ENCODE assay signal across 8 mouse cellular contexts in the genomic region with DNA sequence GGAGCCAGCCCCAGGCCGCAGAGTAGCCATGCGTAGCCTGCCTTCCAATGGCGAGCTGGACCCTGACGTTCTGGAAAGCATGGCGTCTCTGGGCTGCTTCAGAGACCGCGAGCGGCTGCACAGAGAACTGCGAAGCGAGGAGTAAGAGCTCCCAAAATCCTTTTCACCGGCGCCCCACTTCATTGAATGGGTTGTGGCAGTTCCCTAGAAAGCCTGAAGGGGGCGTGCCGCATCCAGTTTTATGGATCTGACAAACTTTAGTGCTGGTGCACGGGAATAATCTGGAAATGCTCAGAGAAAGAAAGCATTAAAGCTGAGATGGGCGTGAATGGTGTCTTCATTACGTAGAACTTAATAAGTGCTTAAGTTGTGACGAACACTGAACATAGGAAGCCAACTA. TPM values are rescaled to one million over a fixed set of nuclear protein-coding genes. Genes with fewer than 3 reads are reported as not detected.
DNase-seq lines count a peak whose midpoint lies in the region; ATAC-seq and TF ChIP-seq lines count a peak whose summit lies in the region.

No protein-coding gene starts in this region.

- peak; percentile 71 for TF ChIP-seq CTCF in heart, adult 2 months (IDR thresholded peaks at IDR 0.05)

- intact Hi-C loops in heart, adult 2 months (cut with DNase I) = no loop called here

- DNase-seq in heart, adult 2 months = peak; percentile 21 to 38
- no peak for DNase-seq in heart, adult 8-10 months (ENCODE audit: low spot score)
- peak; percentile 38 for DNase-seq in thymus, postnatal 0 days (ENCODE audit: low spot score)
- DNase-seq in thymus, postnatal 10 days (ENCODE audit: low spot score in 2 of 2) = no peak
- DNase-seq in cerebellum, adult 8-10 months = peak; percentile 49
- DNase-seq in kidney, postnatal 10 days = peak; percentile 61
- no peak for DNase-seq in left cerebral cortex, adult 8-10 months (ENCODE audit: low spot score in 2 of 2)

- WGBS in heart, adult 2 months = 50% methylated on average over 18 of the region's 18 CpGs

- TF ChIP-seq EP300 in heart, adult 2 months (IDR thresholded peaks at IDR 0.05; ENCODE audit: insufficient read depth, low read depth, low read length) = no peak

- H3K27me3 ChIP-seq in heart, adult 2 months (ENCODE audit: control insufficient read depth, insufficient read depth, low read length) = no peaks in the 10 kb centered on the region

- no peaks in the 10 kb centered on the region for H3K79me2 ChIP-seq in heart, adult 2 months (replicated peaks; ENCODE audit: control insufficient read depth, insufficient read depth, low read length)

- H3K4me3 ChIP-seq in heart, adult 2 months = no peak overlapping the region

- no peaks in the 10 kb centered on the region for H3K36me3 ChIP-seq in heart, adult 2 months (ENCODE audit: control insufficient read depth, insufficient read depth, low read length)

- no peaks in the 10 kb centered on the region for H3K4me1 ChIP-seq in heart, adult 2 months (ENCODE audit: control insufficient read depth, insufficient read depth, low read length)

- TF ChIP-seq POLR2A in heart, adult 2 months (IDR thresholded peaks at IDR 0.05; ENCODE audit: insufficient read depth, low read depth, low read length) = no peak

- H3K27ac ChIP-seq in heart, adult 2 months = no peak overlapping the region

- no peak overlapping the region for H3K9ac ChIP-seq in heart, adult 2 months (ENCODE audit: low read depth, low read length)

- peak; percentile 84 for ATAC-seq in megakaryocyte progenitor cell, adult 5-6 weeks (replicated peaks; ENCODE audit: poor library complexity)

RNA-seq across cellular contexts. Expression of a gene that starts 14.7 kb away (rescaled TPM):
- 1 to 10 TPM in 1 of 2 experiments, under 1 TPM in 1; 0.89 to 1.5 TPM for total RNA-seq in heart, adult 2 months (2021)
- 1.7 and 2.2 TPM in 2 replicates for polyA plus RNA-seq in heart, adult 2 months (2012; rRNA removed)
- 1 to 10 TPM in 2 of 4 experiments, under 1 TPM in 2; 0.57 to 1.2 (median 0.98) TPM for total RNA-seq in heart, adult 8-10 months (2022)
- 0.06 and 0.20 TPM in 2 replicates for polyA plus RNA-seq in thymus, postnatal 0 days (2015; fragmentation: Nextera tagmentation; extraction: Ambion mirVana)
- total RNA-seq in megakaryocyte progenitor cell, adult 5-6 weeks (2015) = 0.44 TPM in 1 of 2 replicates, not detected in the other
- not detected in 2 replicates for total RNA-seq in megakaryocyte progenitor cell, adult 5-6 weeks (2017)
- 100 to 1,000 TPM; 377 to 435 (median 401) TPM for total RNA-seq in left cerebral cortex, adult 8-10 months (2022)

RNA-seq across cellular contexts. Expression of a gene that starts 20.0 kb away (rescaled TPM):
- not detected for total RNA-seq in heart, adult 2 months (2021)
- 0.16 and 0.59 TPM in 2 replicates for polyA plus RNA-seq in heart, adult 2 months (2012; rRNA removed)
- total RNA-seq in heart, adult 8-10 months (2022) = under 1 TPM in 3 of 4 experiments, not detected in 1; 0.12 to 0.24 (median 0.17) TPM
- polyA plus RNA-seq in thymus, postnatal 0 days (2015; fragmentation: Nextera tagmentation; extraction: Ambion mirVana) = 0.82 and 1.4 TPM in 2 replicates
- 10.1 and 12.1 TPM in 2 replicates for total RNA-seq in megakaryocyte progenitor cell, adult 5-6 weeks (2015)
- 23.0 and 24.4 TPM in 2 replicates for total RNA-seq in megakaryocyte progenitor cell, adult 5-6 weeks (2017)
- total RNA-seq in left cerebral cortex, adult 8-10 months (2022) = under 1 TPM in 2 of 4 experiments, not detected in 2; 0.16 to 0.21 TPM

RNA-seq across cellular contexts. Expression of a gene that starts 20.2 kb away (rescaled TPM):
- total RNA-seq in heart, adult 2 months (2021) = 10 to 100 TPM; 31.9 to 35.0 TPM
- polyA plus RNA-seq in heart, adult 2 months (2012; rRNA removed) = 27.0 and 29.7 TPM in 2 replicates
- total RNA-seq in heart, adult 8-10 months (2022) = 10 to 100 TPM; 28.4 to 36.3 (median 33.5) TPM
- 74.9 and 91.0 TPM in 2 replicates for polyA plus RNA-seq in thymus, postnatal 0 days (2015; fragmentation: Nextera tagmentation; extraction: Ambion mirVana)
- total RNA-seq in megakaryocyte progenitor cell, adult 5-6 weeks (2015) = 48.1 and 52.5 TPM in 2 replicates
- total RNA-seq in megakaryocyte progenitor cell, adult 5-6 weeks (2017) = 20.2 and 26.2 TPM in 2 replicates
- total RNA-seq in left cerebral cortex, adult 8-10 months (2022) = 10 to 100 TPM; 83.7 to 95.5 (median 89.4) TPM

RNA-seq across cellular contexts. Expression of a gene that starts 34.8 kb away (rescaled TPM):
- total RNA-seq in heart, adult 2 months (2021) = 10 to 100 TPM in 1 of 2 experiments, 1 to 10 TPM in 1; 8.5 to 11.2 TPM
- polyA plus RNA-seq in heart, adult 2 months (2012; rRNA removed) = 36.4 and 38.5 TPM in 2 replicates
- 10 to 100 TPM in 2 of 4 experiments, 1 to 10 TPM in 2; 7.5 to 10.8 (median 9.7) TPM for total RNA-seq in heart, adult 8-10 months (2022)
- polyA plus RNA-seq in thymus, postnatal 0 days (2015; fragmentation: Nextera tagmentation; extraction: Ambion mirVana) = 44.1 and 44.2 TPM in 2 replicates
- total RNA-seq in megakaryocyte progenitor cell, adult 5-6 weeks (2015) = 37.3 and 41.0 TPM in 2 replicates
- 50.1 and 55.6 TPM in 2 replicates for total RNA-seq in megakaryocyte progenitor cell, adult 5-6 weeks (2017)
- 10 to 100 TPM; 22.0 to 31.3 (median 25.3) TPM for total RNA-seq in left cerebral cortex, adult 8-10 months (2022)

RNA-seq across cellular contexts. Expression of a gene that starts 46.3 kb away (rescaled TPM):
- 10 to 100 TPM; 67.6 to 71.9 TPM for total RNA-seq in heart, adult 2 months (2021)
- polyA plus RNA-seq in heart, adult 2 months (2012; rRNA removed) = 67.1 and 89.9 TPM in 2 replicates
- total RNA-seq in heart, adult 8-10 months (2022) = 10 to 100 TPM; 70.5 to 77.7 (median 75.8) TPM
- polyA plus RNA-seq in thymus, postnatal 0 days (2015; fragmentation: Nextera tagmentation; extraction: Ambion mirVana) = 19.8 and 23.8 TPM in 2 replicates
- total RNA-seq in megakaryocyte progenitor cell, adult 5-6 weeks (2015) = 99.0 and 102 TPM in 2 replicates
- total RNA-seq in megakaryocyte progenitor cell, adult 5-6 weeks (2017) = 124 and 144 TPM in 2 replicates
- 100 to 1,000 TPM; 118 to 128 (median 127) TPM for total RNA-seq in left cerebral cortex, adult 8-10 months (2022)

Comparison
In these comparisons a context has a peak if more than half of its experiments do, and no peak if none do; other contexts are left out.
1. DNase-seq: peak in heart, adult 2 months (2 of 2), thymus, postnatal 0 days (single experiment), cerebellum, adult 8-10 months (single experiment) and kidney, postnatal 10 days (single experiment); none in heart, adult 8-10 months (single experiment), thymus, postnatal 10 days (0 of 2) and left cerebral cortex, adult 8-10 months (0 of 2).
2. RNA of a gene that starts 14.7 kb away (total RNA-seq): 377 to 435 TPM in left cerebral cortex, adult 8-10 months; 0.89 to 1.5 TPM in heart, adult 2 months, 0.57 to 1.2 TPM in heart, adult 8-10 months and 0.44 TPM in megakaryocyte progenitor cell, adult 5-6 weeks; every median in the first group is over 100 times any median in the second.
3. RNA of a gene that starts 20.0 kb away (total RNA-seq): 10.1 to 24.4 TPM in megakaryocyte progenitor cell, adult 5-6 weeks; 0.12 to 0.24 TPM in heart, adult 8-10 months, 0.16 to 0.21 TPM in left cerebral cortex, adult 8-10 months and not detected in heart, adult 2 months; every median in the first group is over 4 times any median in the second.